Mouse (Mus musculus): Measurements from ENCODE around the gene Palm2. TPM values are rescaled to one million over a fixed set of nuclear protein-coding genes. Genes with fewer than 3 reads are reported as not detected.

Gene Palm2
- 0.24 and 0.27 TPM in 2 replicates for polyA plus RNA-seq (2012; rRNA removed; ENCODE audit: low replicate concordance)

DNA sequence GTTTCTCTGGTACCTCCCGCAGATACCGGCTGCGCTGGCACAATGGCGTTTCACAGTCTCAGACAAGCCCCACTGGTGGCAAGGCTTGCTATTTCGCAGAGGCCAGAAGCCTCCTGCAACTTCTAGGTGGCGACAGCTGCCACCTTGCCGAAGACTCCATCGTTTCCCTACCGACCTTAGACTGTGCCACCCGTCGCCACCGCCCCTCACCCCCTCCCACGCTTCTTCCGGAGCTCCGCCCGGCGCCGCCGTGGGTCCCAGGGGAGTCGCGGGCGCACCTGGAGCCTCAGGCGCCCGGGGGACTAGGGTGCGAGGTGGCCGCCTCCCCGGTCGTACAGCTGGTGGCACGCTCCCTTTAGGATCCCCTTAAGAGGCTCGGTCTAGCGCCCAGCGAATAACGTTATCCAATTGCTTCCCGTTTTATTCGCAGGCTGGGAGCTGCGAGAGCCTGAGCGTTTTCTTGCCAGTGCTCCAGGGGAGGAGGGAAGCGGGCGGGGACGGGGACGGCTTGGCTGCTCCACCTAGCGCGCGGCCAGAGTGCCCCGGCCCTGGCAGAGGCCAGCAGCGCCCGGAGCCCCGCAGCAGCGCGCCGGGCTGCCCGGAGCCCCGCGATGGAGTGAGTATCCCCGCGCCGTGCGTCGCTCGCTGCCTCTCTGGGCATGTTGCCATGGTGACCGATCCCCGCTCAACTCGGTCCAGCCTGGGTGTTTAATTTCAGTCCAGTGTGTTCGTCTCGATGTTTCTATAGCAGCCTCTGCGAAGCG, at the start of gene Palm2:
TSS of gene Palm2 (plus strand) at position 307 of the 764 bp plus-strand sequence.

DNA sequence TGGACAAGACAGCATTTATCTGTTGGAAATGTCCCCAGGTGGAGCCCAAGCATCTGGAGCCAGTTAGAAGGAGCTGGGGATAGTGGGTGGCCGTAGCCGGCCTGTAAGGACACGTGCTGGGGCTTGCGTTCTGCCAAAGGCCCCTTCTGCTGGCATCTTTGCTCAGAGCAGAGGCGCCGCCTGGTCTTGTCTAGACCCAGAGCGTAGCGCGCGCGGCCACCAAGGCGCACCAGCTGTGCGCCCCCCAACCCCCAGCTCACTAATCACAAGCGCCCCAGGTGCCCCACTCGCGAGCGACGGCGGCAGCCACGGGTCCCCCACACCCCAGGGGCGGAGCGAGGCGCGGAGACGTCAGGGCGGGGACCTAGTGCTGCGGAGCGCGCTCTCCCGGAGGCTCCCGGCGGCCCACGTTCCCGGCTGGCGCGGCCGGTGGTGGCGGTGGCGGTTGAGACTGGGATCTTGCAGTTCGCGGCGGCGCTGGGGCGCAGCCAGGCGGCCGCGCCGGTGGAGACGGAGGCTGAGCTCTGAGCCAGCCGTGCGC, 133.7 kb downstream of the Palm2 start, which contains the start of gene Pakap:
TSS of gene Pakap (plus strand) at position 514 of the 541 bp plus-strand sequence.

DNA sequence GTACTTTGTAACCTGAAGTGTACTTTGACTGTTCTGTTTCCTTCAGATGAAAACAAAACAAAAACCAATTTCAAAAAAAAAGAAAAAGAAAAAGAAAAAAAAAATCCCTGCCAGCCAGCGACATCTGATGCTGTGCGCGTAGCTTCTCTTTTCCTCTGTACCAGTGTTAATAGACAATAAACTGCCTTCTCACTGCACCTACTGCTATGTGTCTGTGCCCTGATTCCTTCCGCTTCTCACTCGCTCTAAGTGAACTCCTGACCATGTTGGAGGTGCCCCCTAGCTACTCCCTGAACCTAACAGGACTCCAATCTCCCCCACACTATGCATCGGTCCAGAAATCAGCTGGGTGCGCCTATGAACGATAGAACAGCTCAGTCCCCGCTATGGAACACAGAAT, 283.3 kb downstream of the Palm2 start, which contains the start of gene Akap2:
TSS of gene Akap2 (plus strand) at position 304 of the 400 bp plus-strand sequence.

Other genes starting within 250 kb of the Palm2 start
- gene Ptpn3, start 132.4 kb upstream of the Palm2 start, polyA plus RNA-seq (2012; rRNA removed; ENCODE audit: low replicate concordance): 4.6 and 8.5 TPM in 2 replicates
- 1.6 TPM in 2 replicates for gene Pakap, start 133.9 kb downstream of the Palm2 start, polyA plus RNA-seq (2012; rRNA removed; ENCODE audit: low replicate concordance)